Mouse (Mus musculus) liver, postnatal 0 days (tissue): ENCODE measurements around the gene Borcs5.

Experiments used
- CTCF ChIP-seq: sonication (generic); IDR thresholded peaks from 2 replicates; pipeline ENCODE4 v1.5.1; 2016; ENCODE audit warnings: antibody characterized with exemption, low read depth
- EP300 ChIP-seq: IDR thresholded peaks from 2 replicates; pipeline ENCODE4 v1.6.1; 2016; ENCODE audit warnings: antibody characterized with exemption, low read depth, mild to moderate bottlenecking

- TF ChIP-seq CTCF = peak; percentile 84
- TF ChIP-seq EP300 = no peak
Measured at GRCm38 (mm10) chr6:134640485-134641475, 1.5 kb downstream of the Borcs5 start.
